Mouse (Mus musculus) layer of hippocampus, postnatal 36 days (tissue): ENCODE measurements around the gene Gpat3. TPM values are rescaled to one million over a fixed set of nuclear protein-coding genes. Genes with fewer than 3 reads are reported as not detected.
A peak's percentile ranks its signal among the peaks of the same experiment; 100 is the strongest.

Experiments used
- DNase-seq, 2 experiments: peaks; one replicate each; pipeline ENCODE4 v3.0.0; 2022
- total RNA-seq, 2 experiments: library from RNA; stranded (reverse); gene quantifications; 2 replicates each; pipeline ENCODE4 v1.2.3; 2021

Gpat3 gene
- total RNA-seq, 2 experiments from 2014 or later, result 1.6 to 2.2 TPM

DNA sequence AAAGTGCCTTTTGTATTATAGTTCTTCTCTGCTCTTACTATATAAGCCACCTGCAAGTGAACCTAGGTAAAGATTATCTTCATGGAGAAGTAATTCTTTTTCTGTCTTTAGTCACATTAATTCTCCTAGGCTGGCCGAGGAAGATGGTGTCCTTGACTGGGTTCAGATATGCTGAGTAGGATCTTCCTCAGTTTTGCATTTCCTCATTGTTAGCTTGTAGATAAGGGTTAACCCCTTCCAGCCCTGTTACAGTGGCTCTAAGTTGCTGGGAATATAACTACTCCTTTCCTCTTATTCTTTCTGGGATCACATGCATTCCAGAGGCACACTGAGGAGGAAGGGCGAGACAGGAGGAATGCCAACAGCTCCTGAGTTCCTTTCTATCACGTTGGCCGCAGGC lies 15.6 kb downstream of the Gpat3 start:
- DNase-seq, result no peak

GRCm38 (mm10) chr5:100861811-100862210 lies 16.3 kb downstream of the Gpat3 start:
- no peak for DNase-seq

DNA sequence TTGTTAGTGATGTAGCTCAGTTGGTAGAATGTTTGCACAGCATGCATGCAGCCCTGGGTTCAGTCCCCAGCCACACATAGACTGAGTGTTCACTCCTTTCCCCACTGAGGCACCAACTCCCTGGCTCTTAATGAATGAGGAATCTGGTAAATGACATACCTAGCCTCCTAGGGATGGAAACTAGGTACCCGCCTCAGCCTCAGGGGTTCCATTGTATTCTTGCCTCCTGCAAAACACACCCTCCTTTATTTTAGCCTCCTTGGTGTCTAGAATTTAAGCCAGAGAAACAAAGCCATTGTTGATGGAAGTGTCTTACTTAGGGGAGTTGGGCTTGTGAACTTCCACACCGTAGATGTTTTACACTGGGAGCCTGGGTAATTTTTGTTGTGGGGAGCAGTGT lies 17.6 kb downstream of the Gpat3 start:
- DNase-seq, result no peak

GRCm38 (mm10) chr5:100864438-100864837 lies 18.9 kb downstream of the Gpat3 start:
- DNase-seq, result no peak

GRCm38 (mm10) chr5:100866183-100866582 lies 20.7 kb downstream of the Gpat3 start:
- peak; percentile 19 to 29 for DNase-seq

- DNase-seq, result no peak
Measured at GRCm38 (mm10) chr5:100869197-100869895, 23.8 kb downstream of the Gpat3 start.

DNA sequence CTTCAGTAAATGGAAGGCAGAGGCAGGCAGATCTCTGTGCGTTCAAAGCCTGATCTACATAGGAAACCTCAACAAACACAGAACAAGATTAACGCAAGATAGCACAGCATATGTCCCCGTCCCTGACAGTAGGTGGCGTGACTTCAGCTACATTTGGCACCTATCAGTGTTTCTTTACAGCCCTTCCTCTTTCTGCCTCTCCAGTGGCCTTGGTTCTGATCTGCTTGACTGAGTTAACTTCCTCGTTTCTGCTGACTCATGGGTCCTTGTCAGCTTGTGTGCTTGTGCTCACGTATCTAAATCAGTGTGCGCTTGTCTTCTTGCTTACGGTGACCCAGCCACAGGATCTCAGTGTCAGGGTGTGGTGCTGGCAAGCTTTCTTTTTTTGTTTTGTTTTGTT lies 26.5 kb downstream of the Gpat3 start:
- DNase-seq, result no peak

DNA sequence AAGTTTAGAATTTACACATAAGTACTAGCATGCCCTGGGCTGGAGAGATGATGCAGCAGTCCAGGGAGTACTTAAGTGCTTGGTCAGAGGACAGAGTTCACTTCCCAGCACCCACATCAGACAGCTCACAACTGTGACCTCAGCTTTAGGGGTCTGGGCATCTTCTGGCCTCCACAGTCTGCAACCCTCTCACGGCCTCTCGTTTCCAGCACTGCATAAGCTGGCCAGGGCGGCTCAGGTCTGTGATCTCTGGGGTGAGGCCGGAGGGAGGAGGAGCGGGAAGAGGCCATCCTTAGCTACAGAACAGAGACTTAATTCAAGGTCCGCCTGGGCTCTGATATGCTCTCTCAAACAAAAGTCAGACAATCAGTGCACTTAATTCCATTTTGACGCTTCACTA lies 29.2 kb downstream of the Gpat3 start:
- no peak for DNase-seq

DNA sequence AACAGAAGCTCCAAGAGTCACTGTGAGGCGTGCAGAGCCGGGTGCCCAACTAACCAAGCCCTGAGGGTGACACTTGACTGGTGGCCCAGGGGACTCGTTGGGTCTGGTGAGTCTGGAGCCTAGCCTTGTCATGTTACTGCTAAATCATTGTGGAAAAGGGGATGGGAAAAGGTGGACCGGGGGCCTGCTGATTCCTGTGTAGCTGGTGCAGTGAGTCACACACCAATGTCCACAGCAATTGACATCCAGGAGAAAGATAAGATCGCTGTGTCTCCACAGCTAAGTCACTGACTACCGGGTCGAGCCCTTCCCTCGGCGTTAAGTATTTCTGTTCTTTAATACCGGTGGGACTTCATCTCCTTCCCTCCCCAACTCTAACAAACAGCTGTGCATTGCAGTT lies 29.7 kb downstream of the Gpat3 start:
- DNase-seq, result no peak

GRCm38 (mm10) chr5:100877021-100877420 lies 31.5 kb downstream of the Gpat3 start:
- no peak for DNase-seq

GRCm38 (mm10) chr5:100885216-100885615 lies 39.7 kb downstream of the Gpat3 start:
- no peak for DNase-seq

DNA sequence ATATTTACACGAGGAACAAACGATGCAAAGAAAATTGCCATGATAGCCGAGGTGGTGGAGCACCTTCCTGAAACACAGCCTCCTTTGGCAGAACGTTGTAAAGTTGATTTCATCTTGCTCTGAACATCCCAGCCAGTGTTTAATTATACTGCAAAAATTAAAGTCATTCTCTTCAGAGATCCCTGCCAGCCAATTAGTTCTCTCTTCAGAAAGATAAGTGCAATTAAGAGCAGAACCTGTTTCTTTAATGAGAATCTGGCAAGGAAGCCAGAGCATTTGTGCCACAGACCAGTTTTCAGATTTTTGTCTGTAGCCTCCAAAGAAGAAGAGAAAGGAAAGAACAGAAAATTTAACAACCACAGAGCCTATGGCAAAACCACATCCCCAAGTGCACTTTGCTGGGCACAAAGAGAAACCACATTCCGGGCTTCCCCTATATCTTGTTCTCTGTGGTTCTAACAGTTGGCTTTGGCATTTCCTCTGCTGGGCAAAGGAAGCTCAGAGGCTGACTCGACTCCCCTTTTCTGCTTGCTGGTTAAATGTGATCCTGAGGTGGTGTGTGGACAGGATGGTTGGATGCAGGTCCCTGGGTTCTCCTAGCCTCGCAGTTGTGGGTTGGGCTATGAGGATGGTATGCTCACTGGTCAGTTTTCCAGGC lies 40.9 kb downstream of the Gpat3 start:
- DNase-seq, result no peak

DNA sequence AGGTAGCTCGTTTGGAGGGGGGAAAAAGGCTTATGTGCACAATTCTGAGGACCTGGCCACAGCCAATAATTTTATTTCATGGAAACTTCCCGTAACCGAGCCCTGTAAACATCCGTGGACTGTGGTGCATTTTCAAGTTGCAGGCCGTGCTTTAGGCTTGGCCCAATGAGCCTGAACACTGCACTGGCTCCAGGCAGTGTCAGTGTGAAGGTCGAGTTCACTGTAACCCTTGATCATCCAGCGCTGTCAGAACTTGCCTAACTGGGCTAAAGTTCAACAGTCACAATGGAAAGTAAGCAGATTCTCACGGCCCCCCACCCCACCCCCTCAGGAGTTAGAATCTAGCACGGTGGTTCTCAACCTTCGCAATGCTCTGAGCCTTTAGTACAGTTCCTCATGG lies 50.7 kb downstream of the Gpat3 start:
- no peak for DNase-seq

DNA sequence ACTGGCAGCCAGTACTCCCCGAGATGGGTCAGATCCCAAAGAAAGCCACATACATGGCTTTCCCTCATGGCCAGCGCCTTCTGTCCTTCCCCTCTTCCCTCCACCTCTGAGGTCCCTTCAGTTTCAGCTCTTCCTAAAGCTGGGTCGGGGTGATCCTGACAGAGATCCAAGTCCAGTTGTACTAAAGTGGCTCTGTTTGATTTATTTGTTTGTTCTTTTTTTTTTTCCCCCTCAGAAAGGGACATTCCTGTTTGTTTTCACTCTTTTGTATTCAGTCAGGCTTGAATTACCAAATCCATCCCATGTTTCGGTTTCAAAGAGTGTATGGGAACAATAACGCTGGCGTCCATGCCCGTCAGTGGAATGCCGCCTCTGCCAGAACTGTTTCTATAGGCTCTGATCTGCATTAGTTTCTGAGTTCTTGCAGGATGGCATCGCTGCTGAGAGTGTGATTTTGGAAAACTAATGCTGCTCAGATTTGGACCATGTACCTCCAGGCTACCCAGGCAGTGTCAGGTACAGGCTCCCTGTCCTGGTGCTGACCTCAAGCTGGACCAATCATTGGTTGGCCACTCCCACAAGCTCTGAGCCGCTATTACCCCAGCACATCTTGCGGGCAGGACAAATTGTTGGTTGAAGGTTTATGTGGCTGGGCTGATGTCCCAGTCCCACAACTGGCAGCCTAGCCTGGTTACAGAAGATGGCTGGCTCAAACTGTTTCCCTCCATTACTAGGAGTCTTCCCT lies 54.4 kb downstream of the Gpat3 start:
- DNase-seq, result no peak

DNA sequence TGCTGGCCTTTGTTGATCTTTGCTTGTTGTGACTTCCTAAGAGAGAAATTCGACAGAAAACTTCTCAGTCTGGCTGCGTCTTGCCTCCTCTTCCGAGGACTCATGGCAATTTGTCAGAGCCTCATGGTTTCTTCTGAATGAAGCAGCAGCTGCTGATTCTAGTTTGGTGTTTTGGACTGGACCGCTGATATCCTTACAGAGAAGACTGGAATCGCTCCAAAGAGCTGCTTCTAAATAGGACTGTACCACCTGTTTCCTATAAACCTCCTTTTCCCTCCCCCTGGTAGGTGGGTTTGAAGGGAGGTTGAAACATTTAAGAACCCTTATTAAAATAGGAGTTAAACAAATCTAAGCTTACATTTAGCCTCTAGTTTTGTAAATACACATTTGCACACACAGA lies 55.5 kb downstream of the Gpat3 start:
- no peak for DNase-seq

DNA sequence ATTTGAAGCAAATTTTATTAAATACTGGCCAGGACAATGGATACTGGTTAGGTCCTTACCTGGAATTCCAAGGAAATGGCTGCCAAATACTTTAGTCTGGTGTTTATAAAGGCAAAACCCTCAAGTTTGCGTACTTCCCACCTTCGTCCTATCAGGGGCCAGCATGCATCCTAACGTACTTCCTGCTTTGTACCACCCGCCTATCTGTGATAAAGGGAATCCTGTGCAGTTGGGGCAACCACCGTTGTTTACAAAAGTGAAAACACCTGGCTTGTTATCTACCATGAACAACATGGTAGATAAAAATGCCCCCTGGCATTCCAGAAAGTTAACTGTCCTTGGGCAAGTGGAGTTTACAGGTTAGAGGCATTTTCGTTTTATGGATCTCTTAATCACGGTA lies 63.0 kb downstream of the Gpat3 start:
- no peak for DNase-seq

- DNase-seq, result no peak
Measured at GRCm38 (mm10) chr5:100908901-100909300, 63.4 kb downstream of the Gpat3 start.

DNA sequence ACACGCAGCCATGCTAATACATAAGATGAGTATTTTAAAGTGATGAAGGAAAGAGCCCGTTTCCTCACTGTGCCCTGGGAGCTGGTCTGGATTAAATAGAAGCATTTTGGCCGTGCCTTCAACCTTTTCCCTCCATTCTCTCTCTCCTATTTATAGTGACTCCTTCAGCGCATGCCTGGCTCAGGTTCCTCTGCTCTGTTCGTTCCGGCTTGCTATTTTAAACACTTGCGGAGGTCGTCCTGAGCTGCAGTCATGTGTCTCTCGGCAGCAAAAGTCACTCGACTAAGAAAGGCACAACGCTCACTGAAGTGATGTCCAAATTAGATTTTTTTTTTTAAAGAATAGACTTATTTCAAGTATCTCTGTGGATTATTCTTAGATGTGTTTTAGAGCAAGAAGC lies 64.2 kb downstream of the Gpat3 start:
- DNase-seq, result no peak

- DNase-seq, result no peak
Measured at GRCm38 (mm10) chr5:100911502-100912097, 66.1 kb downstream of the Gpat3 start.

DNA sequence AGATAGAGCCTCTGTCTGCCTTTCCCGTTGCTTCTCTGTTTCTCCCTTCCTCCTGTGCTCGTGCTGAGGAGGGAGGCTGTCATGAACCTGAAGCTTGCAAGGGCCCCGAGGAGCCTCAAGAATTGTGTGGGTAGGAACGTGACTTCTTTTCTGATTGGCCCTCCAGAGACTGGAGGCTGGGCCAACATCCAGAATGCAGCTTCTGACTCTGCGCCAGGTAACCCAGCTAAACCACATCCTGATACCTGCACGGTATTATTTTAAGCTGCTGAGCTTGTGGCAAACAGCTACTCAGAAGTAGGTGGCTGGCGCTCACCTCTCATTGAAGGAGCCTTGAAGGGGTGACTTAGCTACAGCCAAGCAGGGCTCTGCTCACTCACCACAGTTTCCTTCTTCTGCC lies 66.9 kb downstream of the Gpat3 start:
- no peak for DNase-seq

DNA sequence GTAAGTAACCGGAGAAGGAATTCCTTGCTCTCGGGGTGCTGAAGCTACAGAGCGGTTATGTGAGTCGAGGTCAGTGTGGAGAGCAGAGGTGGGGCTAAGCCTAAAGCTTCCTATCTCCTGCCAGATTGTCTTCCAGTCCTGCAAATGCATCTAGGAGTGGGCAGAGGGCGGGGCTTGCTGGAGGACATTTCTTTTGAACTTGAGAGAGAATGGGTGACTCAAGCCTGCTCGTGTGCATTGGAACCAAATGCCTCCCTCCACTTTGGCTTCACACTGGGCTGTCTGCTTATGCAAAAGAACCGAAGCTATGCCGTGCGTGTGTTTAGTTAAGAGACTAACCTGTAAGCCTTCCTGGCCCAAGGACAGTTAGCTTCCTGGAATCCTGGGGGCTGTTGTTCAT lies 67.8 kb downstream of the Gpat3 start:
- no peak for DNase-seq

- peak; percentile 17 for DNase-seq
Measured at GRCm38 (mm10) chr5:100914989-100915388, 69.5 kb downstream of the Gpat3 start.

- no peak for DNase-seq
Measured at GRCm38 (mm10) chr5:100915411-100915810, 69.9 kb downstream of the Gpat3 start.
